Mouse (Mus musculus): ENCODE results near the gene Mpig6b. TPM values are rescaled to one million over a fixed set of nuclear protein-coding genes. Genes with fewer than 3 reads are reported as not detected.
A peak's percentile ranks its signal among the peaks of the same experiment; 100 is the strongest.

The Mpig6b gene
- total and polyA plus RNA-seq, 2 experiments, result 0.18 TPM; not detected in 1

DNA sequence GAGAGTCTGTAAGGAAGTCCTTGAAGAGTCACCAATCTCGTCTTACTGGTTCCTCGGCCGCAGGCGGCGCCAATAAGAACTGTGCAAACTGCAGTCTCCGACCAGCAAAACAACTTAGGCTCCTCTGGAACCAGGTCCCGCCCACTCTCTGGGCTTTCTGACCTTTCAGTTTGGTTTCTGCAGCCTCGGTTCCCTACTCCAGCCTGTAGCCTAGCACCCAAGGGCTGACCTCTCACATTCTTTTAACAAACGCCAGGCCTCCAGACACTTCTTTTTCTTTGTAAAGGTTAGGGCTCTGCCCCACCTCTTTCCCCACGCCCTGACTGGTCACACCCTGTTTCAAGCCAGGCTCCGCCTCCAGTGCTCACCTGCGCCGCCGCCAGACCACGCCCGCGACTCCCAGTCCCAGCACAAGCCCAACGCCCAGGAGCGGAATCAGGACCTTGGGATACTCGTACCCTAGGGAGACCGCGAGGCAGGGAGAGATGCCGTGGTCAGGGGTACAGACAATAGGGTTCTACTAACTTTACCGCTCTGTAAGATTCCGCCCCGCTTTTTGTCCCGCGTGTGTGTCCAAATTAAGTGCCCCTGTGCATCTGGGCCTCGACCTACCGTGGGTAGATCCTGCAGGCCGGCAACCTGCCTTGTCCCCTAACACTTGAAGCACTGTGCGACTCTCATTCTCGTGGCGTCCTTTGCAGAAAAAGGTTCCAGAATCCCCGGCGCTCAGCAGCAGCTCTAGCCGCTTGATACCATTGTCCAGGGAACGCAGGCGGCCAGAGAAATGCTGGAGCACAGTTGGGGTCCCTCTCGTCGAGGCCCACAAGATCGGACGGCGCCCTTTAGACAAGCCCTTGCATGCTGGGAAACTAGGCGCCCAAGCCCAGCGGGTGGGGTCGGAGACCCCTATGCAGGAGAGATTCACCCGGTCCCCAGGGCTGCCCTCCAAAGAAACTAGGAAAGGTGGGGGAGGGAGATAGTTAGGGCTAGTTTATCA lies 735 bp downstream of the Mpig6b start, which contains the start of gene Ly6g6c:
Ly6g6c (plus strand) TSS at position 438 of the 997 bp plus-strand sequence.
- Histone ChIP-seq H3K27ac (replicated peaks; ENCODE audit: insufficient read depth, low read depth, low read length) (no peak within 1 kb of the TSS), H3K9ac (ENCODE audit: low read depth, low read length) (no peak within 1 kb of the TSS), H3K4me3 (ENCODE audit: insufficient read depth, low read depth, low read length) (peak within 1 kb of the TSS; percentile 24), H3K79me2 (ENCODE audit: control insufficient read depth, insufficient read depth, low read length) (no peaks in the 10 kb centered on the region), H3K36me3 (ENCODE audit: control insufficient read depth, insufficient read depth, low read length) (no peaks in the 10 kb centered on the region), H3K27me3 (ENCODE audit: control insufficient read depth, insufficient read depth, low read length) (peaks cover 2% of the 10 kb centered on the region; the same call in 1 of the 2 replicates), H3K4me1 (ENCODE audit: control insufficient read depth, insufficient read depth, low read length) (no peaks in the 10 kb centered on the region)
- WGBS, result 5% methylated on average over 48 of the region's 48 CpGs
- DNase-seq (ENCODE audit: extremely low read depth, low read depth, low spot score), result no peak
- TF ChIP-seq POLR2A (IDR thresholded peaks at IDR 0.05; ENCODE audit: extremely low read depth, insufficient read depth, low read length) (no peak), CTCF (IDR thresholded peaks at IDR 0.05; ENCODE audit: low read depth, low read length) (no peak)

DNA sequence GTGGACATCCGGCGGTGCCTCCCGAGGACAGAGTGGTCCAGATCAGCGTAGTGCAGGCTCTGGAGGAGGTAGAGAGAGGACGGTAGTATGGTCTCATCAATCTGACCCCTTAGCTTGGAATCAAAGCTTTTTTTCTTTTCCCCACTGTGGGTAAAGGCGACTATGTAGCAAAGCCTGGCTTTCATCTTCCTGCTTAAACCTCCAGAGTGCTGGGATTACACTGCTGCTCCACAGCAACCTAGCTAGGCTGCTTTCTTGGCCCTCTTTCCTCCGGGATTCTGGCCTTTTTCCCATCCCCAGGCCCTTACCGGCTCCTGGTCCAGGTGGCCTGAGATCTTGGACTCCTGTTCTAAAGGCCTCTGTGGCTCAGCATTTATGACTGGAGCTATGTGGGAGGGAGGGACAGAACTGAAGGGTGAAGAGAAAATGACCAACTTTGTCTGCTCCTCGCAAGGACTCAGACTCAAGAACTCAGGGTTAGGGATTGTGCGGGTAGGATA lies 1.6 kb downstream of the Mpig6b start:
- TF ChIP-seq POLR2A (IDR thresholded peaks at IDR 0.05; ENCODE audit: extremely low read depth, insufficient read depth, low read length) (no peak), CTCF (IDR thresholded peaks at IDR 0.05; ENCODE audit: low read depth, low read length) (no peak)
- H3K27me3 ChIP-seq (ENCODE audit: control insufficient read depth, insufficient read depth, low read length), result peaks cover 2% of the 10 kb centered on the region; the same call in 1 of the 2 replicates
- no peak for DNase-seq (ENCODE audit: extremely low read depth, low read depth, low spot score)
- H3K4me3 ChIP-seq (ENCODE audit: insufficient read depth, low read depth, low read length), result no peak overlapping the region
- no peak overlapping the region for H3K27ac ChIP-seq (replicated peaks; ENCODE audit: insufficient read depth, low read depth, low read length)
- no peak overlapping the region for H3K9ac ChIP-seq (ENCODE audit: low read depth, low read length)
- H3K79me2 ChIP-seq (ENCODE audit: control insufficient read depth, insufficient read depth, low read length), result no peaks in the 10 kb centered on the region
- 45% methylated on average over 10 of the region's 10 CpGs for WGBS
- H3K4me1 ChIP-seq (ENCODE audit: control insufficient read depth, insufficient read depth, low read length), result peaks cover under 1% of the 10 kb centered on the region; the same call in 1 of the 2 replicates
- no peaks in the 10 kb centered on the region for H3K36me3 ChIP-seq (ENCODE audit: control insufficient read depth, insufficient read depth, low read length)

DNA sequence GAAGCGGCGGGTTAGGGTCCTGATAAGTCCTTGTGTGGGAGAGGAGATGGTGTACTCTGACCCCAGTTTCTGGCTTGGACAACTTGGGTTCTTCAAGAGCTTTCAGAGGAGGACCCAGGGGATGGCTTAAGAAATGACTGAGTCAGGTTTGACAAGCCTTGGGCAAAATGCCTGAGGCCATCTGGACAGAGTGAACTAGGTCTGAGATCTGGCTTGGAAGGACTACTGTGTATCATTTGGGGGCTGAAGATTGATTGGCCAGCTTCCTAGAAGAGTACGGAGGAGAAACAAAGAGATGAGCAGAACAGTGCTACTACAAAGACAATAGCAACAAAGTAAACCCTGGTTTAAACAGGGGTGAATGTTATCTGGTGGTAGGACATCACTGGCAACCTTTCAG lies 2.5 kb downstream of the Mpig6b start:
- TF ChIP-seq POLR2A (IDR thresholded peaks at IDR 0.05; ENCODE audit: extremely low read depth, insufficient read depth, low read length) (no peak), CTCF (IDR thresholded peaks at IDR 0.05; ENCODE audit: low read depth, low read length) (no peak)
- DNase-seq (ENCODE audit: extremely low read depth, low read depth, low spot score), result no peak
- WGBS, result 91% methylated on average over 3 of the region's 3 CpGs
- no peaks in the 10 kb centered on the region for H3K36me3 ChIP-seq (ENCODE audit: control insufficient read depth, insufficient read depth, low read length)
- H3K4me1 ChIP-seq (ENCODE audit: control insufficient read depth, insufficient read depth, low read length), result peaks cover 3% of the 10 kb centered on the region; the same call in 1 of the 2 replicates
- peaks cover 2% of the 10 kb centered on the region; the same call in 1 of the 2 replicates for H3K27me3 ChIP-seq (ENCODE audit: control insufficient read depth, insufficient read depth, low read length)
- no peak overlapping the region for H3K4me3 ChIP-seq (ENCODE audit: insufficient read depth, low read depth, low read length)
- H3K79me2 ChIP-seq (ENCODE audit: control insufficient read depth, insufficient read depth, low read length), result no peaks in the 10 kb centered on the region
- no peak overlapping the region for H3K9ac ChIP-seq (ENCODE audit: low read depth, low read length)
- no peak overlapping the region for H3K27ac ChIP-seq (replicated peaks; ENCODE audit: insufficient read depth, low read depth, low read length)

DNA sequence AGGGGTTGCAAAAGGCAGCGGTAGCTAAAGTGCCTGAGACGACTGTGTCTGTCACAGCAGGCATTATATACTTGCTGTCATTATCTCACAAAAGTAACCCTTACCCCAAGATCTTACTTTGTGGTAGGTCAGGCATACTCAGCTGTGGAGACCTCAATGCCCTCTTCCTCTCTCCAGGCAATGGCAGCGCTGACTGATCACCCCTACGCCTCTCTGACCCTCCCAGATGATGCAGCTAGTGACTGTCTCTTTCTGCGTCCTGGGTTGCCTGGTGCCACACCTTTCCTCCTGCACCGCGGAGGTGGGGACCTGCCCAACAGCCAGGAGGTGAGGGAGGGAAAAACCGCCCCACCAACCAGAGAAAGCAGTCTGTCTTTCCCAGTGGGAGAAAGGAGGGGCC lies 4.7 kb downstream of the Mpig6b start:
- peaks cover 2% of the 10 kb centered on the region; the same call in 1 of the 2 replicates for H3K36me3 ChIP-seq (ENCODE audit: control insufficient read depth, insufficient read depth, low read length)
- no peak overlapping the region for H3K9ac ChIP-seq (ENCODE audit: low read depth, low read length)
- TF ChIP-seq POLR2A (IDR thresholded peaks at IDR 0.05; ENCODE audit: extremely low read depth, insufficient read depth, low read length), result no peak
- no peak for TF ChIP-seq CTCF (IDR thresholded peaks at IDR 0.05; ENCODE audit: low read depth, low read length)
- no peaks in the 10 kb centered on the region for H3K79me2 ChIP-seq (ENCODE audit: control insufficient read depth, insufficient read depth, low read length)
- H3K4me1 ChIP-seq (ENCODE audit: control insufficient read depth, insufficient read depth, low read length), result peaks cover 3% of the 10 kb centered on the region; the same call in 1 of the 2 replicates
- H3K27me3 ChIP-seq (ENCODE audit: control insufficient read depth, insufficient read depth, low read length), result peaks cover 2% of the 10 kb centered on the region; the same call in 1 of the 2 replicates
- no peak overlapping the region for H3K27ac ChIP-seq (replicated peaks; ENCODE audit: insufficient read depth, low read depth, low read length)
- H3K4me3 ChIP-seq (ENCODE audit: insufficient read depth, low read depth, low read length), result no peak overlapping the region
- 91% methylated on average over 8 of the region's 8 CpGs for WGBS
- no peak for DNase-seq (ENCODE audit: extremely low read depth, low read depth, low spot score)

DNA sequence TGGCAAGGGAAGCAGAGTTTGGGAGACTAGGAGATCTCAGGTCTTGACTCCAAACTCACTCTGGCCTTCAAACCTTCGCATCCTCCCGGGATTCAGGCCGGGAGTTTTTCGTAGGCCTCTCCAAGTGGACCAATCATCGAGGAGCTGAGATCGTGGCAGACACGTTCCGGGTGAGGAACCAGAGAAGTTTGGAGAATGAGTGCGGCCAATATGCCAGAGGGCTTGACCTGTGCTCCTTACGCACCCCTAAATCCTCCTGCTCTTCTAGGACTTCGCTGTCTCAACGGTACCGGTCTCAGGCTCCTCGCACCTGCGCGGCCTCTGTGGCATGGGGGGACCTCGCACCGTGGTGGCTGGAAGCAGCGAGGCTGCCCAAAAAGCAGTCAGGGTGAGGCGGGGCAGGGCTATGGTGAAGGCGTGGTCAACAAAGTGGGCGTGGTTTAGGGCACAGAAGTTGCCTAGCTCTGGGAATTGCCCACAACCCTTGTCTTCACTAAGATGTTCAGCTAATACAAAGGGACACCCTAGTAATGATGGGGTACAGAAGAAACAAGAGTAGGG lies 5.2 kb downstream of the Mpig6b start:
- TF ChIP-seq POLR2A (IDR thresholded peaks at IDR 0.05; ENCODE audit: extremely low read depth, insufficient read depth, low read length) (no peak), CTCF (IDR thresholded peaks at IDR 0.05; ENCODE audit: low read depth, low read length) (no peak)
- no peaks in the 10 kb centered on the region; the same call in 1 of the 2 replicates for H3K27me3 ChIP-seq (ENCODE audit: control insufficient read depth, insufficient read depth, low read length)
- DNase-seq (ENCODE audit: extremely low read depth, low read depth, low spot score), result no peak
- 76% methylated on average over 22 of the region's 22 CpGs for WGBS
- no peak overlapping the region for H3K4me3 ChIP-seq (ENCODE audit: insufficient read depth, low read depth, low read length)
- H3K9ac ChIP-seq (ENCODE audit: low read depth, low read length), result no peak overlapping the region
- H3K4me1 ChIP-seq (ENCODE audit: control insufficient read depth, insufficient read depth, low read length), result peaks cover 3% of the 10 kb centered on the region; the same call in 1 of the 2 replicates
- no peak overlapping the region for H3K27ac ChIP-seq (replicated peaks; ENCODE audit: insufficient read depth, low read depth, low read length)
- no peaks in the 10 kb centered on the region for H3K79me2 ChIP-seq (ENCODE audit: control insufficient read depth, insufficient read depth, low read length)
- H3K36me3 ChIP-seq (ENCODE audit: control insufficient read depth, insufficient read depth, low read length), result peaks cover 2% of the 10 kb centered on the region; the same call in 1 of the 2 replicates
